Mouse (Mus musculus): ENCODE data around the gene Mest.

GRCm38 (mm10) chr6:30711365-30711763, 12.0 kb upstream of the Mest start:
- TF ChIP-seq CTCF (conservative IDR thresholded peaks at IDR 0.05; ENCODE audit: low read length) = no peak
- no peak for TF ChIP-seq NANOG (IDR thresholded peaks at IDR 0.05; ENCODE audit: borderline replicate concordance, low read length)
